Mouse (Mus musculus) spleen, postnatal 4 days (tissue): Measurements from ENCODE around the gene Fam76a.
A peak's percentile ranks its signal among the peaks of the same experiment; 100 is the strongest.

Source experiments
- DNase-seq, 2 experiments: peaks; one replicate each; pipeline ENCODE4 v3.0.0; 2022; ENCODE audit warnings: low spot score in 2 of 2

Gene Fam76a

GRCm38 (mm10) chr4:132884064-132884843, 38.1 kb downstream of the Fam76a start, which contains the start of gene Stx12:
Stx12 (minus strand) TSS chr4:132884509.
- DNase-seq = peak; percentile 85 to 94

- no peak for DNase-seq
Measured at GRCm38 (mm10) chr4:132883561-132884063, 38.7 kb downstream of the Fam76a start.

GRCm38 (mm10) chr4:132874363-132875097, 47.8 kb downstream of the Fam76a start:
- DNase-seq = no peak

GRCm38 (mm10) chr4:132873481-132874362, 48.6 kb downstream of the Fam76a start:
- DNase-seq = no peak

GRCm38 (mm10) chr4:132871116-132871515, 51.2 kb downstream of the Fam76a start:
- no peak for DNase-seq

- DNase-seq = no peak
Measured at GRCm38 (mm10) chr4:132864856-132865255, 57.5 kb downstream of the Fam76a start.

- DNase-seq = no peak
Measured at GRCm38 (mm10) chr4:132863012-132863411, 59.3 kb downstream of the Fam76a start.

GRCm38 (mm10) chr4:132860880-132861279, 61.5 kb downstream of the Fam76a start:
- no peak for DNase-seq
